Mouse (Mus musculus): Measurements from ENCODE around the gene St3gal2. TPM values are rescaled to one million over a fixed set of nuclear protein-coding genes. Genes with fewer than 3 reads are reported as not detected.

Gene St3gal2
- polyA plus RNA-seq, 1 experiment from 2014 or later = 10.4 TPM

GRCm38 (mm10) chr8:110888441-110888840 is 31.3 kb upstream of the St3gal2 start:
- Histone ChIP-seq H3K4me2 (ENCODE audit: low read length) (no peak overlapping the region), H3K27ac (replicated peaks in 1 of 2; ENCODE audit: control insufficient read depth in 1 of 2, insufficient read depth in 1 of 2, low read depth in 2 of 2, low read length in 2 of 2) (no peak overlapping the region), H3K4me3 (ENCODE audit: control insufficient read depth in 1 of 2, insufficient read depth in 1 of 2, low read depth in 1 of 2, low read length in 2 of 2) (no peak overlapping the region), H3K9me3 (ENCODE audit: control insufficient read depth, low read length) (no peaks in the 10 kb centered on the region), H3K4me1 (ENCODE audit: control insufficient read depth in 2 of 2, insufficient read depth in 2 of 2, low read length in 2 of 2) (peaks cover 3 to 5% of the 10 kb centered on the region in 2 experiments; a peak in 1 of 4 replicates), H3K9ac (ENCODE audit: low read length) (no peak overlapping the region), H3K27me3 (ENCODE audit: control insufficient read depth, insufficient read depth, low read length) (no peaks in the 10 kb centered on the region), H3K36me3 (ENCODE audit: control insufficient read depth, insufficient read depth, low read length) (peaks cover 49% of the 10 kb centered on the region)
- 90% methylated on average over 8 of the region's 8 CpGs for WGBS
- no peak for ATAC-seq (ENCODE audit: insufficient number of reproducible peaks, insufficient read depth, low FRiP score, low read depth)

DNA sequence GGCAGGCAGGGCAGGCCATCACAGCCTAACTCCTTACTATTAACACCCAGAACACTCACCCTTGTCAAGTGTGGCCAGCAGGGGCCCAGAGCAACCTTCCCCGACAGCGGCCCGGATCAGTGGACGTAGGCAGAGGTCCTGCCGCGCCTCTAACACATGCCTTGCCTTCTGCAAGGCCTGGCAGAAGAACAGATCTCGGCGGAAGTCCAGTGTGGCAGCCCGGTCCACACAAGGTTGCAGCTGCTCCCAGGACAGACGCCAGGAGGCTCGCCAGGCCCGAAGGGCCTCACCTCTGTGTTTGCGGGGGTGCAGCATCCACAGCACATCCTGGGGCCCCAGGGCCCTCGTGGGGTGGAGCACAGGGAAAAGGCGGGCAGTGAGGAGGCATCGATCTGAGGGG is 30.9 kb upstream of the St3gal2 start:
- Histone ChIP-seq H3K4me2 (ENCODE audit: low read length) (no peak overlapping the region), H3K9me3 (ENCODE audit: control insufficient read depth, low read length) (no peaks in the 10 kb centered on the region), H3K4me3 (ENCODE audit: control insufficient read depth in 1 of 2, insufficient read depth in 1 of 2, low read depth in 1 of 2, low read length in 2 of 2) (no peak overlapping the region), H3K9ac (ENCODE audit: low read length) (no peak overlapping the region), H3K27me3 (ENCODE audit: control insufficient read depth, insufficient read depth, low read length) (no peaks in the 10 kb centered on the region), H3K36me3 (ENCODE audit: control insufficient read depth, insufficient read depth, low read length) (peaks cover 45% of the 10 kb centered on the region), H3K4me1 (ENCODE audit: control insufficient read depth in 2 of 2, insufficient read depth in 2 of 2, low read length in 2 of 2) (peaks cover 3 to 5% of the 10 kb centered on the region in 2 experiments; a peak in 1 of 4 replicates), H3K27ac (replicated peaks in 1 of 2; ENCODE audit: control insufficient read depth in 1 of 2, insufficient read depth in 1 of 2, low read depth in 2 of 2, low read length in 2 of 2) (no peak overlapping the region)
- ATAC-seq (ENCODE audit: insufficient number of reproducible peaks, insufficient read depth, low FRiP score, low read depth) = no peak
- WGBS = 83% methylated on average over 16 of the region's 16 CpGs

DNA sequence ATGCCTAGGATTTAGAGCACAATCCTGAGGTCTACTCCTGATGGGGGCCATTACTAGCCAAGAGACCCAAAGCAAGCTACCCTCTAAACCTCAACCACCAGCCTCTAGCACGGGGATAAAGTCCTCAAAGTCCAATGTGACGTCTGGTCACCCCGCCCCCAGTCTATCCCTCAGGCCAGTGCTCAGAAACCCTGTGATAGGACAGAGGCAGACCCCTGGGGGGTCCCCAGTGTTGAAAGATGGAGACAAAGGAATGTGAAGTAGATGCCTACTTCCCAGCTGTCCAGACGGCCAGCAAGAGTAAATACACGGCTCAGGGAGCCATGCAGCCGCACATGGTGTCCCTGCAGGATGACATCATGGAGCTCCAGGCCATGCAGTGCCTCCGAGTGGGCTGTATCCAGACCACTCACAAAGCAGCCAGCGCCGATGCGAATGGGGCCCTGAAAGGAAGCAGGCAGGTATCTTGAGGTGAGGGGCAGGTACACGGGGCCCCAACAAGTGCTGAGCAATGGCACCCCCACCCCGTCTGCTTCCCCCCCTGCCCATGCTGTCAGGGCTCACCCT is 29.7 kb upstream of the St3gal2 start:
- WGBS = 43% methylated on average over 12 of the region's 12 CpGs
- ATAC-seq (ENCODE audit: insufficient number of reproducible peaks, insufficient read depth, low FRiP score, low read depth) = no peak

GRCm38 (mm10) chr8:110892040-110892439 is 27.7 kb upstream of the St3gal2 start:
- Histone ChIP-seq H3K9ac (ENCODE audit: low read length) (no peak overlapping the region), H3K27ac (replicated peaks in 1 of 2; ENCODE audit: control insufficient read depth in 1 of 2, insufficient read depth in 1 of 2, low read depth in 2 of 2, low read length in 2 of 2) (no peak overlapping the region), H3K4me2 (ENCODE audit: low read length) (no peak overlapping the region), H3K4me1 (ENCODE audit: control insufficient read depth in 2 of 2, insufficient read depth in 2 of 2, low read length in 2 of 2) (peaks cover 3 to 5% of the 10 kb centered on the region in 2 experiments; a peak in 1 of 4 replicates), H3K27me3 (ENCODE audit: control insufficient read depth, insufficient read depth, low read length) (no peaks in the 10 kb centered on the region), H3K4me3 (ENCODE audit: control insufficient read depth in 1 of 2, insufficient read depth in 1 of 2, low read depth in 1 of 2, low read length in 2 of 2) (no peak overlapping the region), H3K9me3 (ENCODE audit: control insufficient read depth, low read length) (no peaks in the 10 kb centered on the region), H3K36me3 (ENCODE audit: control insufficient read depth, insufficient read depth, low read length) (peaks cover 23% of the 10 kb centered on the region)
- WGBS = 88% methylated on average over 7 of the region's 7 CpGs
- ATAC-seq (ENCODE audit: insufficient number of reproducible peaks, insufficient read depth, low FRiP score, low read depth) = no peak

More for the DNA sequence above, 29.7 kb upstream of the St3gal2 start:
- Histone ChIP-seq H3K4me1 (ENCODE audit: control insufficient read depth in 2 of 2, insufficient read depth in 2 of 2, low read length in 2 of 2) (peaks cover 3 to 5% of the 10 kb centered on the region in 2 experiments; a peak in 1 of 4 replicates), H3K9ac (ENCODE audit: low read length) (no peak overlapping the region), H3K27me3 (ENCODE audit: control insufficient read depth, insufficient read depth, low read length) (no peaks in the 10 kb centered on the region), H3K9me3 (ENCODE audit: control insufficient read depth, low read length) (no peaks in the 10 kb centered on the region), H3K27ac (replicated peaks in 1 of 2; ENCODE audit: control insufficient read depth in 1 of 2, insufficient read depth in 1 of 2, low read depth in 2 of 2, low read length in 2 of 2) (no peak overlapping the region), H3K4me2 (ENCODE audit: low read length) (no peak overlapping the region), H3K36me3 (ENCODE audit: control insufficient read depth, insufficient read depth, low read length) (peaks cover 36% of the 10 kb centered on the region), H3K4me3 (ENCODE audit: control insufficient read depth in 1 of 2, insufficient read depth in 1 of 2, low read depth in 1 of 2, low read length in 2 of 2) (no peak overlapping the region)

- H3K4me3 ChIP-seq (ENCODE audit: control insufficient read depth in 1 of 2, insufficient read depth in 1 of 2, low read depth in 1 of 2, low read length in 2 of 2) = no peak overlapping the region
- no peaks in the 10 kb centered on the region for H3K9me3 ChIP-seq (ENCODE audit: control insufficient read depth, low read length)
- peaks cover 16% of the 10 kb centered on the region; the same call in 1 of the 2 replicates for H3K36me3 ChIP-seq (ENCODE audit: control insufficient read depth, insufficient read depth, low read length)
- H3K4me1 ChIP-seq (ENCODE audit: control insufficient read depth in 2 of 2, insufficient read depth in 2 of 2, low read length in 2 of 2) = peaks cover 3 to 5% of the 10 kb centered on the region in 2 experiments; a peak in 1 of 4 replicates
- ATAC-seq (ENCODE audit: insufficient number of reproducible peaks, insufficient read depth, low FRiP score, low read depth) = no peak
- H3K27ac ChIP-seq (replicated peaks in 1 of 2; ENCODE audit: control insufficient read depth in 1 of 2, insufficient read depth in 1 of 2, low read depth in 2 of 2, low read length in 2 of 2) = no peak overlapping the region
- no peak overlapping the region for H3K4me2 ChIP-seq (ENCODE audit: low read length)
- no peaks in the 10 kb centered on the region for H3K27me3 ChIP-seq (ENCODE audit: control insufficient read depth, insufficient read depth, low read length)
- no peak overlapping the region for H3K9ac ChIP-seq (ENCODE audit: low read length)
- WGBS = 91% methylated on average over 2 of the region's 2 CpGs
Measured at GRCm38 (mm10) chr8:110892913-110893312, 26.8 kb upstream of the St3gal2 start.

- H3K9me3 ChIP-seq (ENCODE audit: control insufficient read depth, low read length) = no peaks in the 10 kb centered on the region
- H3K27me3 ChIP-seq (ENCODE audit: control insufficient read depth, insufficient read depth, low read length) = no peaks in the 10 kb centered on the region
- H3K36me3 ChIP-seq (ENCODE audit: control insufficient read depth, insufficient read depth, low read length) = peaks cover 23% of the 10 kb centered on the region
- ATAC-seq (ENCODE audit: insufficient number of reproducible peaks, insufficient read depth, low FRiP score, low read depth) = no peak
- H3K9ac ChIP-seq (ENCODE audit: low read length) = no peak overlapping the region
- H3K27ac ChIP-seq (replicated peaks in 1 of 2; ENCODE audit: control insufficient read depth in 1 of 2, insufficient read depth in 1 of 2, low read depth in 2 of 2, low read length in 2 of 2) = no peak overlapping the region
- no peak overlapping the region for H3K4me2 ChIP-seq (ENCODE audit: low read length)
- WGBS = 76% methylated on average over 10 of the region's 10 CpGs
- H3K4me3 ChIP-seq (ENCODE audit: control insufficient read depth in 1 of 2, insufficient read depth in 1 of 2, low read depth in 1 of 2, low read length in 2 of 2) = no peak overlapping the region
- peaks cover 3 to 4% of the 10 kb centered on the region in 2 experiments; a peak in 1 of 4 replicates for H3K4me1 ChIP-seq (ENCODE audit: control insufficient read depth in 2 of 2, insufficient read depth in 2 of 2, low read length in 2 of 2)
Measured at GRCm38 (mm10) chr8:110894851-110895250, 24.9 kb upstream of the St3gal2 start.

GRCm38 (mm10) chr8:110895254-110895653 is 24.5 kb upstream of the St3gal2 start:
- Histone ChIP-seq H3K27me3 (ENCODE audit: control insufficient read depth, insufficient read depth, low read length) (no peaks in the 10 kb centered on the region), H3K4me1 (ENCODE audit: control insufficient read depth in 2 of 2, insufficient read depth in 2 of 2, low read length in 2 of 2) (peaks cover under 1 to 1% of the 10 kb centered on the region in 2 experiments; a peak in 1 of 4 replicates), H3K9me3 (ENCODE audit: control insufficient read depth, low read length) (no peaks in the 10 kb centered on the region), H3K4me3 (ENCODE audit: control insufficient read depth in 1 of 2, insufficient read depth in 1 of 2, low read depth in 1 of 2, low read length in 2 of 2) (no peak overlapping the region), H3K27ac (replicated peaks in 1 of 2; ENCODE audit: control insufficient read depth in 1 of 2, insufficient read depth in 1 of 2, low read depth in 2 of 2, low read length in 2 of 2) (no peak overlapping the region), H3K4me2 (ENCODE audit: low read length) (no peak overlapping the region), H3K36me3 (ENCODE audit: control insufficient read depth, insufficient read depth, low read length) (peaks cover 21% of the 10 kb centered on the region), H3K9ac (ENCODE audit: low read length) (no peak overlapping the region)
- ATAC-seq (ENCODE audit: insufficient number of reproducible peaks, insufficient read depth, low FRiP score, low read depth) = no peak
- 72% methylated on average over 8 of the region's 9 CpGs for WGBS

- no peaks in the 10 kb centered on the region for H3K9me3 ChIP-seq (ENCODE audit: control insufficient read depth, low read length)
- 90% methylated on average over 13 of the region's 13 CpGs for WGBS
- peaks cover 21% of the 10 kb centered on the region for H3K36me3 ChIP-seq (ENCODE audit: control insufficient read depth, insufficient read depth, low read length)
- no peak overlapping the region for H3K4me3 ChIP-seq (ENCODE audit: control insufficient read depth in 1 of 2, insufficient read depth in 1 of 2, low read depth in 1 of 2, low read length in 2 of 2)
- no peak overlapping the region for H3K4me2 ChIP-seq (ENCODE audit: low read length)
- no peak overlapping the region for H3K27ac ChIP-seq (replicated peaks in 1 of 2; ENCODE audit: control insufficient read depth in 1 of 2, insufficient read depth in 1 of 2, low read depth in 2 of 2, low read length in 2 of 2)
- no peak for ATAC-seq (ENCODE audit: insufficient number of reproducible peaks, insufficient read depth, low FRiP score, low read depth)
- H3K9ac ChIP-seq (ENCODE audit: low read length) = no peak overlapping the region
- no peaks in the 10 kb centered on the region for H3K27me3 ChIP-seq (ENCODE audit: control insufficient read depth, insufficient read depth, low read length)
- H3K4me1 ChIP-seq (ENCODE audit: control insufficient read depth in 2 of 2, insufficient read depth in 2 of 2, low read length in 2 of 2) = no peaks in the 10 kb centered on the region
Measured at GRCm38 (mm10) chr8:110895812-110896211, 23.9 kb upstream of the St3gal2 start.

All from heart, embryonic 14.5 days (tissue).